Mouse (Mus musculus) spleen, postnatal 14 days (tissue): Measurements from ENCODE around the gene Vps45.
"Not testable (repeated sequence)": the region's sequence is repeated elsewhere in the genome, so short reads cannot be mapped to it uniquely, and the experiment has no call there.

Experiments used
- DNase-seq, 2 experiments: peaks; one replicate each; pipeline ENCODE4 v3.0.0; 2021 to 2022; ENCODE audit warnings: low spot score in 2 of 2

The Vps45 gene

DNA sequence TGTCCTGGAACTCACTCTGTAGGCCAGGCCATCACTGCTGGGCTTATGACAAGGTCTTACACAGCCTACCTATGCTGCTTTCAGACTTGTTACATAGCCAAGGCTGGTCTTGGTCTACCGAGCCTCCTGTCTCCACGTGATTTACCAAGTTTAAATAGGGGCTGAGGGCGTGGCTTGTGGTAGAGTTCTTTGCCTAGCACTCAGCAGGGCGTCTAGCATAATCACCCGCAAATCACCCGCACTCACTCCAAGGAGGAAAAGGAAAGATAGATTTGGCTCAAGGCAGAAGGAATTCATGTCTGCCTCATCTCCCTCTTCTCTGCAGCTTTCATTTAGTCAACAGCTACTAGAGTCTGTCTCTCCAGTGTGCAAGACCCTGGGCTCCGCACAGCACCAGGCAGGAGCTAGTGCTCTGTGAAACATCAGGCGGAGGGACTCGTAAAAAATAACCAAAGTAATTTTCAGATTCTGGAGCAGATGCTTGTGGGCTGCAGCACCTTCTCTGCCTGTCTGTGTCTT is 61.0 kb downstream of the Vps45 start:
- DNase-seq = peak in 1 of 2 experiments; percentile 60

DNA sequence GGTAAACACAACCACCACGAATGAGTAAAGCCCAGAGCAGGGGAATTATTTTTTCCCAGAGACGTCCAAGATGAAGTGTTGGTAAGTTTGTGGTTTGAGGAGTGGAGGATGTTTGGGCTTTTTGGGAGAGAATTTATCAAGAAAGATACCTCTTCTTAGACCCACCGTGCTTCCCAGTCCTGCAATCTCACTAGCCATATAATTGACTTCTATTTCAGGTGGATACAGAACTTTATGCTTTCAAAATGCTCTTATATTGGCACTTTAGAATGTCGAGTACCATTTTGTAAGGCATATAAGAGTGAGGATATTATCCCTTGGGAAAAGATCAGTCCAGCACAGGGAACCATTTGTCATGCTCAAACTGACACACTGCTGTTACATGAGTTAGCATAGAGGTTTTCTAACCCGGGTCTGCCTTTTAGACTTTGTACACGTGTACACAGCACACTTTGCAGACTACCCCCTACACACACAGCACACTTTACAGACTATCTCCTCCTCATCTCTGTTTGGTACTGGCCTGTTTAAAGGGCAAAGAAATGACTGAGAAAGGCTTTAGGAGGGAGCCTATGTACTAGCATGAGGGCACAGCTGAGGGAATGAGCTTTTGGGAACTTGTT is 61.7 kb downstream of the Vps45 start:
- no peak for DNase-seq

DNA sequence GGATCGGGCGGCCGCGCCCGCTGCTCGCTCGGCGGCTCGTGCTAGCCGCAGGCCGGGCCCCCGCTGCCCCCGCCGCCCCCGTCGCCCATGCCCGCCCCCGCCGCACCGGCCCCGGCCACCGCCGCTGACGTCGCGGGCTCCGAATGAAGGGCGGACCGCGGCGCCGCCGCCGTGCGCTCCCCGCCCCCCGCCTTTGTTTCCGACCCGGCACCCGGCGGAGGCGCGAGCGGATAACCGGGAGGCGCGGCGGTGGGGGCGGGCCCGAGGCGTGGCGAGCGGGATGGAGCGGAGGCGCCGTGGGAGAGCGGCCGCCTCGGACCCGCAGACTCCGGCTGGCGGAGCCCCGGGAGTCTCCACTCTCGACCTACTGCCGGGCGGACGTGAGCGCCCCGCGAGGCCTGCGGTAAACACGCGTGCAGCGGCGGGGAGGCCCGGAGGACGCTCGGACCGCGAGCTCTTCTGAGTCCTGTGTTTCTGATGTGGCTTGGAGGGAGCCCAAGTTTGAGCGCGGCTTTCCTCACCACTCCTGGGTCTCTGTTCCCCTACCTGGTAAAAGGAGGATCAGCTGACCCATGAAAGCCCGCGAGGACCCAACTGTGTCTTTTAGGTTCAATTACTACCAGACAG is 62.4 kb downstream of the Vps45 start, which contains the start of gene Plekho1:
Gene Plekho1 (minus strand): TSS at position 200 of the 627 bp plus-strand sequence.
- peak; percentile 55 to 58 for DNase-seq

DNA sequence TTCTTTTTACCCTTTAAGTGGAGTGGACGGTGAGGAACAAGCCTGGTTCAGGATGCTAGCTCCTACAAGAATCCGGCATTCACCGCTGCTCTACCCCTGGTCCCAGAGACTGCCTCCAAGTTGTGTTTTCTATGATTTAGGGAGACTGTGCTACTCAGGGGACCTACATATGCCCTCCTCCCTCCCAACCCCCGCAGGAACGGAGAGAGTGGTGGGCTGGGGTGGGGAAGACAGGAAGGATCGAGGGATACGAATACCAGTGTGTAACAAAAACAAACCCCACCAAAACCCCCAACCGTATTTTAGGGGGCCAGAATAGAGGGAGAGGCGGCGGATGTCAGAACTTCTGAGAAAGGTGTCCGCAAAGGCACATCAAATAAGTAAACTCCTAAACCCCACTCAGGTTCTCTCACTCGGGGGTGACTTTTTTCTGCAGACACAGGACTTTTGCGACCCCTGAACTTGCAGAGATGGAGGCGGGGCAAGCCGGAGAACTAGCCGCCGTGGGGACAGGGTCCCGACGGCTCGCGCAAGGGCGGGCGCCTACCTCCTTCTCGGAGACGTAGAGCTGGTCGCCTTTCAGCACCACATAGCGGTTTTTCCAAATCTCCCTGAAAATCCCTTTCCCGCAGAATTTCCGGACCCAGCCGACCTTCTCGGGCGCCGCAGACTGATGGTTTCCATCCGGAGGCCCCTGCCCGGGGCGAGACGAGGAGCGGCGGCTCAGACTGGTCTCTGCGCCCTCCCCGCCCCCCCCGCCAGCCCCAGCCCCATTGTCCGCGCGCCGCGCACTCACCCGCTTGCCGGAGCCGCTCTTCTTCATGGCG is 63.1 kb downstream of the Vps45 start:
- no peak for DNase-seq

- no peak for DNase-seq
Observed at GRCm38 (mm10) chr3:95994381-95994846, 63.9 kb downstream of the Vps45 start.

DNA sequence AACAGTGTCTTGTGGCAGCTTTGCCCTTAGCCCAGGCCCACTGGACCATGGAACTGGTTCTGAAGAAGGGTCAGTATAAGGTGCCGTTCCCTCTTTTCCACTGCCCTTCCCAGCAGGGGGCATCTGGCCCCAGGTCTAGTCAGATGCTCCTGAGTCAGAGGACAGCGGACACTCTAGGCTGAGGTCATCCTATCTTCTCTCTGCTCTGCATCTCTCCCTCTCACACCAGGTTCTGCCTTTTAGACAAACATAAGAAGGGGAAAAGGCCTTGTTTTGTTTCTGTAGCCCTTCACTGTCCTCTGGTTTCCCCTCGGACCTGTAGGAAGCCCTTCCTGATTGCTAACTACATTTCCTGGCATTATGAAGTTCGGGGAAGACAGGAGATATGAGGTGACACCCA is 64.4 kb downstream of the Vps45 start:
- no peak for DNase-seq

DNA sequence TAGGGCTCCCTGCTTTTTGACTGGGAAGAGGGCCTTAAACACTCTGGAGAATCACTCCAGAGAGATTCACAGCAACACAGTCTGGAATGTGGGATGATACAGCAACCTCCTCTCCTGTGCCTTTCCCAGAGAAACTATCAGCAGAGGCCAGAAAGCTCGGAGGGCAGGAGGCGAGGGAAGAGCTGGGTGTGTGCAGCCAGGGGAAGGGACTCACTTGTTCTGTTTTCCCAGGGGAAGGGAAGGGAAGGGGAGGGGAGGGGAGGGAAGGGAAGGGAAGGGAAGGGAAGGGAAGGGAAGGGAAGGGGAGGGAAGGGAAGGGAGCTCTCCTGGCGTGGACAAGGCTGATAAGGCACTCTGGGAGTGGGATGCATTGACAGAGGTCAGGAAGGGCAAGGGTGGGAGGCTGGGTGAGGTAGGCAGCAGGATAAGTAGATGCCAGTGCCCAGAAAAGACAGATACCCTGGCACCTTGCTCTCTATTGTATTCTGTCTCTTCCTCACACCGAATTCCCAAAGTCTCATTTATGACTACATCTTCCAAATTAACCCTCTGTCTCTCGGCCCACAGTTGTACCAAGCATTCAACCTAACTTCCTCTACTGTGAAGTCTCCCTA is 65.2 kb downstream of the Vps45 start:
- DNase-seq = no peak

DNA sequence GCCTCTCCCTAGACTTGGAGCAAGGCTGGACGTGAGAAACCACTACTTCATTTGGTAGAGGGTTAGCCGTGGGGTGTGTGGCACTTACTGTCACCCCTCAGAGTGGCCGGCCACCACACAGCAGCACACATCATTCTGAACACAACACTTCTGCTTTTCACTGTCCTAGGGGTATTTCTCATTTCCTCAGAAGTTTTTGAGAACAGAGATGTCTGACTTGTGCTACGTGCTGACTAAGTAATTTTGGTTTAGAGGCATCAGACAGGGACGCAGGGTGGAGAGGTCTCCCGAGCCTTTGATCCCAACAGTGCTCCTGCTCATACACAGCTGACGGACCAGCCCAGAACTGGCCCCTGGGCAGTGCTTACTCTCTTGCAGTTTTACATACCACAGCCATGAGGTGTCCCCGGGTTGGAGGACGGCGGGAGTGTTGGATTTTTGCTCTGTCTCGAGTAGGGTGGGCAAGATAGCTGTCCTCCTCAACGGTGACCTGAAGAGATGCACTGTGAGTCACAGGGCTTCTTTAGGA is 67.8 kb downstream of the Vps45 start:
- no peak for DNase-seq

- DNase-seq = no peak
Observed at GRCm38 (mm10) chr3:95988969-95989368, 69.3 kb downstream of the Vps45 start.

DNA sequence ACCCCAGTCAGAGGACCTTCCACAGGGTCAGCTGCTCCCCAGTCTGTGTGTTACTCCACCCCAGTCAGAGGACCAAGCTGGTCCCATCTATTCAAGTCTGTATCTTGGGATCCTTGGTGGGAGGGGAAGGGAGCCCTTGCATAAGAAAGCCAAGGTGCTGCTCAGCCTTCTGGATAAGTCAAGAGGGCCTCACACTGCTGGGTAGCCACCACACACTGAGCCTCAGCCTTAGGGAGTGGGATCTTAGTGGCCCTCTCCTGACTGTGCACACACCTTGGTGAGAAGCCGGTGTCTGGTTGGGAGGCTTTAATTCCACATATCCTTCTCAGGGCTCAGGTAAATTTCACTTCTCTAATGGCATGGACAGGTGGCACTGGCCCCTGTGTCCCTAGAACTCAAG is 70.1 kb downstream of the Vps45 start:
- no peak for DNase-seq

DNA sequence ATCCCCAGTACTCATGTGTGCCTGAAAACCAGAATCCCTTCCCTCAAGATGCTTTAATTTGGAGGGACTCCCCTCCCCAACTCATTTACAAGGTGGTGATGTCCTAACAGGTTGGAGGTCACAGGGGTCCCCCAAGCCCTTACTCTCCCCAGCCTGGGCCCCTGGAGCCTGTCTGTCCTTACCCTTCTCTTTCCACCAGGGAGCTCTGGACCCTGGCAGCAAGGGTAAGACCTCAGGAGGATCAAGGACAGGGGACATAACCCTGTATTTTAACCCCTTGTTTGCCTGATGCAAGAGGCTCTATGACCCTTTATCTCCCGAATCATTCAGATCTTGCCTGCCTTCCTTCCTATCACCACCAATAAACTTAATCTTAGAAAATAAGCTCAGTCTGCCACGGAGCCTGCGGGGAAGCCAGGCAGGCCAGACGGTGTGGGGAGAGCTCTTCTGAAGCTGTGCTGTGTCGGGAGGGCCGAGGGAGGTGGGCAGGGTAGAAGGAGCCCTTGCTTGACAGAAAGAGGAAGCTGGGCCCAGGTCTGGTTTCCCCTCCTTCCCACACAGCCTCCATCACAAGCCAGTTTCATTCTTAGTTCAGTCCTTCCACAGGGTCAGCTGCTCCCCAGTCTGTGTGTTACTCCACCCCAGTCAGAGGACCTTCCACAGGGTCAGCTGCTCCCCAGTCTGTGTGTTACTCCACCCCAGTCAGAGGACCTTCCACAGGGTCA is 70.7 kb downstream of the Vps45 start:
- DNase-seq = peak in 1 of 2 experiments; percentile 47

DNA sequence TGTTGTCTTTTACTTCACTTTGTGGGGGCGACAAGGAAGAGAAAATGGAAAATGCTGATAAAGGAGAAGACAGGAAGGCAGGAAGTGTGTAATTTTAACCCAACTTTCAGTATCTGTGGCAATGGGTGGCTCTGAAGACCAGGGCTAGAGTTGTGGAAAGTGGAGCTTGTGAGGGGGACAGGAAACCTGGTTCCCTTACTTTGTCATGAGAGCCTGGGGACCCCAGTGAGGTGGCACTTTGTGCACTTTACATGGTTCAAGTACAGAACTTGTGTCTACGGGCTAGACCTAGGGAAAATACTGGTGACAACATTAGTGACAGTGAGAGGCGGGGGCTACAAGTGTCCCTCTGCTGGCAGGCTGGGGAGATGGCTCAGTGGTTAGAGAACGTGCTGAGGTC is 71.3 kb downstream of the Vps45 start:
- DNase-seq = no peak

GRCm38 (mm10) chr3:95986001-95986622 is 72.2 kb downstream of the Vps45 start:
- no peak for DNase-seq

GRCm38 (mm10) chr3:95985209-95986000 is 72.9 kb downstream of the Vps45 start:
- DNase-seq = no peak

DNA sequence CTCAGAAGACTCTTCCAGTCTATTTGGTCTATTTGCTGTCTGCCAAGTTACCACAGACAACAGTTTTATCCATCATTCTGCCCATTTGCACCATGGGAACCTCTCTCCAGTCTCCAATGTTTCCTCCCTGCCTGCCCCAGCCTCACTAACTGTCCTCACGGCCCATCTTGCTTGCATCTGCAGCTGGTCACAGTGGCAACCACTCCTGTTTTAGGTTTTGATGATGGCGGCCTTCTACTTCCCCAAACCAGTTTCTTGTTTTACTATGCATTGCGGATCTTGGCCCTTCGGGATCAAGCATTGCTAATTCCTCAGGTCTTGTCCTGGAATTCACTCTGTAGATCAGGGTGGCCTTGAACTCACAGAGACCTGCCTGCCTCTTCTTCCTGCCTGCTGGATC is 76.1 kb downstream of the Vps45 start:
- DNase-seq = no peak

DNA sequence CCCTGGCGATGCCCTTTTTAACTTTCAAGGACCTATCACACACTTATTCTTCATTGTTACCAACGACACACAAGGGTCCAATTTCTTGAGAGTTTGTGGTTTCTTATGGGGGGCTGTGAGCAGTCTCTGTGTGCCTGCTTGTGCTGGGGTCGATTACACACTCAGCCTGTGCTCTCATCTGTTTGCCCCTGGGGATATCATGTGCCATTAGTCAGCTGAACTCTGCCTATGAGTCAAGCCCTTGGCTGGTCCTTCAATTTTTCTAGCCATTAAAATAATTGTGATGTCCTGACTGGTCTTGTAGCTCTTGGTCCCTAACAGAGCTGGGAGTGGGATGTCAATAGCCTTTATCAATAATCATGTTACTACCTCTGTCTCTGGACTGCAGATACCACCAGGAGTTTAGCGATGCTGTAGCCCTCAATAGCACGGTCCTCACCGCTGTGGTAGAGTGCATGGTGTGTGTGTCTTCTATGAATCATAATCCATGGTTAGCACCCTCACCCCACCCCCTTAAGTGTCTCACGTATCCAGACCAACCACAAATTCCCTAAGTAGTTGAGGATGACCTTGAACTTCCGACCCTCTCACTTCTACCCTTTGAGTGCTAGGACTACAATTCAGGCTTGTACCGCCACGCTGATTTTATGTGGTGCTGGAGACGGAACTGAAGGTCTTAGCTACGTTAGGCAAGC is 77.8 kb downstream of the Vps45 start:
- no peak for DNase-seq

- DNase-seq = no peak
Observed at GRCm38 (mm10) chr3:95978265-95978664, 80.0 kb downstream of the Vps45 start.

DNA sequence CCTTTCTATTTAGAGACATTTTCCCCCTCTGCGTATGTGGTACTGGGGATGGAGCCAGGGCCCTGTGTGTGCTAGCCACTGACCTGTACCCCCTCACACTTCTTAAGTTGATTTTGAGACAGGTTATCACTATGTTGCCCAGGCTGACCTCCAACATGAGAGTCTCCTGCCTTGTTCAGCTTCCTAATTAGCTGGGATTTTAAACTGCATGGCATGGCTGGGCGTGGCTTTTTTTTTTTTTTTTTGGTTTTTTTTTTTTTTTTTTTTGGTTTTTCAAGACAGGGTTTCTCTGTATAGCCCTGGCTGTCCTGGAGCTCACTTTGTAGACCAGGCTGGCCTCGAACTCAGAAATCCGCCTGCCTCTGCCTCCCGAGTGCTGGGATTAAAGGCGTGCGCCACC is 80.7 kb downstream of the Vps45 start:
- not testable (repeated sequence) for DNase-seq

- DNase-seq = no peak
Observed at GRCm38 (mm10) chr3:95977079-95977478, 81.2 kb downstream of the Vps45 start.
